ENCODE assay signal across 8 mouse cellular contexts in genomic region chr4:139129806-139130700, GRCm38 (mm10). TPM values are rescaled to one million over a fixed set of nuclear protein-coding genes. Genes with fewer than 3 reads are reported as not detected.
DNase-seq lines count a peak whose midpoint lies in the region; ATAC-seq lines count a peak whose summit lies in the region.

No protein-coding gene starts in this region.

- H3K4me1 ChIP-seq in neural tube, embryonic 11.5 days (ENCODE audit: control insufficient read depth, insufficient read depth, low read length) = peaks cover 3% of the 10 kb centered on the region
- peaks cover 17% of the 10 kb centered on the region for H3K4me1 ChIP-seq in hindbrain, embryonic 12.5 days
- H3K4me1 ChIP-seq in limb, embryonic 12.5 days (replicated peaks) = peaks cover 18% of the 10 kb centered on the region
- peaks cover 18% of the 10 kb centered on the region for H3K4me1 ChIP-seq in midbrain, embryonic 12.5 days

- 3% methylated on average over 57 of the region's 57 CpGs for WGBS in neural tube, embryonic 11.5 days
- 2% methylated on average over 57 of the region's 57 CpGs for WGBS in hindbrain, embryonic 12.5 days
- WGBS in limb, embryonic 12.5 days = 4% methylated on average over 56 of the region's 57 CpGs
- WGBS in midbrain, embryonic 12.5 days = 2% methylated on average over 57 of the region's 57 CpGs

- H3K4me3 ChIP-seq in neural tube, embryonic 11.5 days (ENCODE audit: low read depth, low read length) = peak overlapping the region; percentile 79
- peak overlapping the region; percentile 97 for H3K4me3 ChIP-seq in hindbrain, embryonic 12.5 days
- H3K4me3 ChIP-seq in limb, embryonic 12.5 days (replicated peaks) = peak overlapping the region; percentile 99
- peak overlapping the region; percentile 98 for H3K4me3 ChIP-seq in midbrain, embryonic 12.5 days

- H3K4me2 ChIP-seq in neural tube, embryonic 11.5 days (ENCODE audit: low read depth) = peak overlapping the region; percentile 91
- peak overlapping the region; percentile 95 for H3K4me2 ChIP-seq in hindbrain, embryonic 12.5 days (replicated peaks)
- peak overlapping the region; percentile 93 for H3K4me2 ChIP-seq in limb, embryonic 12.5 days
- peak overlapping the region; percentile 97 for H3K4me2 ChIP-seq in midbrain, embryonic 12.5 days (replicated peaks)

- peak overlapping the region; percentile 93 for H3K9ac ChIP-seq in neural tube, embryonic 11.5 days (ENCODE audit: low read length)
- peak overlapping the region; percentile 94 for H3K9ac ChIP-seq in hindbrain, embryonic 12.5 days
- peak overlapping the region; percentile 92 for H3K9ac ChIP-seq in limb, embryonic 12.5 days (replicated peaks)
- peak overlapping the region; percentile 96 for H3K9ac ChIP-seq in midbrain, embryonic 12.5 days (replicated peaks)

- no peak for ATAC-seq in neural tube, embryonic 11.5 days (ENCODE audit: insufficient read depth, low FRiP score, low TSS enrichment)
- ATAC-seq in activated CD4-positive, CD25-positive, alpha-beta regulatory T cell, adult 4 months = peak; percentile 5
- ATAC-seq in erythroid progenitor cell, adult 5-6 weeks (replicated peaks; ENCODE audit: low FRiP score, poor library complexity, severe bottlenecking) = peak; percentile 31
- ATAC-seq in hindbrain, embryonic 12.5 days (ENCODE audit: low FRiP score) = peak; percentile 20
- ATAC-seq in limb, embryonic 12.5 days (ENCODE audit: insufficient number of reproducible peaks, insufficient read depth, low FRiP score, low TSS enrichment, low read depth) = no peak
- ATAC-seq in midbrain, embryonic 12.5 days (ENCODE audit: low FRiP score, low read depth) = peak; percentile 13

- DNase-seq in neural tube, embryonic 11.5 days (ENCODE audit: low spot score) = peak; percentile 36
- no peak for DNase-seq in neural tube, embryonic 10.5 days (ENCODE audit: extremely low spot score, low spot score)
- DNase-seq in urinary bladder, postnatal 4 days (ENCODE audit: low spot score in 2 of 2) = peak; percentile 32 to 62

- no peaks in the 10 kb centered on the region for H3K27me3 ChIP-seq in neural tube, embryonic 11.5 days (ENCODE audit: control insufficient read depth, insufficient read depth, low read length)
- no peaks in the 10 kb centered on the region for H3K27me3 ChIP-seq in hindbrain, embryonic 12.5 days
- no peaks in the 10 kb centered on the region for H3K27me3 ChIP-seq in limb, embryonic 12.5 days
- H3K27me3 ChIP-seq in midbrain, embryonic 12.5 days = no peaks in the 10 kb centered on the region

- H3K9me3 ChIP-seq in neural tube, embryonic 11.5 days (ENCODE audit: control insufficient read depth, low read length) = no peaks in the 10 kb centered on the region
- no peaks in the 10 kb centered on the region for H3K9me3 ChIP-seq in hindbrain, embryonic 12.5 days (replicated peaks)
- peaks cover 7% of the 10 kb centered on the region; the same call in 1 of the 2 replicates for H3K9me3 ChIP-seq in limb, embryonic 12.5 days
- H3K9me3 ChIP-seq in midbrain, embryonic 12.5 days = no peaks in the 10 kb centered on the region

- H3K36me3 ChIP-seq in neural tube, embryonic 11.5 days (ENCODE audit: control insufficient read depth, insufficient read depth, low read length) = no peaks in the 10 kb centered on the region
- peaks cover 6% of the 10 kb centered on the region; the same call in 1 of the 2 replicates for H3K36me3 ChIP-seq in hindbrain, embryonic 12.5 days
- H3K36me3 ChIP-seq in limb, embryonic 12.5 days = peaks cover 11% of the 10 kb centered on the region
- peaks cover 6% of the 10 kb centered on the region; the same call in 1 of the 2 replicates for H3K36me3 ChIP-seq in midbrain, embryonic 12.5 days

- peak overlapping the region; percentile 47; the same call in 1 of the 2 replicates for H3K27ac ChIP-seq in neural tube, embryonic 11.5 days (ENCODE audit: low read depth, low read length)
- peak overlapping the region; percentile 91 for H3K27ac ChIP-seq in hindbrain, embryonic 12.5 days
- peak overlapping the region; percentile 88 for H3K27ac ChIP-seq in limb, embryonic 12.5 days
- peak overlapping the region; percentile 88 for H3K27ac ChIP-seq in midbrain, embryonic 12.5 days (replicated peaks)

RNA-seq across cellular contexts. Expression of gene Minos1, which starts 0.9 kb away (rescaled TPM):
- 397 and 410 TPM in 2 replicates for polyA plus RNA-seq in neural tube, embryonic 11.5 days (2014; fragmentation: Nextera tagmentation; extraction: Ambion mirVana)
- polyA plus RNA-seq in activated CD4-positive, CD25-positive, alpha-beta regulatory T cell, adult 4 months (2017; shearing (Covaris generic)) = 100 to 1,000 TPM; 358 to 400 TPM
- 134 and 193 TPM in 2 replicates for total RNA-seq in erythroid progenitor cell, adult 5-6 weeks (2015; ENCODE audit: low replicate concordance)
- 116 and 230 TPM in 2 replicates for total RNA-seq in erythroid progenitor cell, adult 5-6 weeks (2017; ENCODE audit: low replicate concordance)
- 376 and 407 TPM in 2 replicates for polyA plus RNA-seq in hindbrain, embryonic 12.5 days (2016; fragmentation: Nextera tagmentation; extraction: Ambion mirVana)
- 476 and 492 TPM in 2 replicates for polyA plus RNA-seq in limb, embryonic 12.5 days (2016; fragmentation: Nextera tagmentation; extraction: Ambion mirVana)
- 382 and 402 TPM in 2 replicates for polyA plus RNA-seq in midbrain, embryonic 12.5 days (2016; fragmentation: Nextera tagmentation; extraction: Ambion mirVana)

RNA-seq across cellular contexts. Expression of gene Nbl1, which starts 37.3 kb away (rescaled TPM):
- polyA plus RNA-seq in neural tube, embryonic 11.5 days (2014; fragmentation: Nextera tagmentation; extraction: Ambion mirVana) = 22.0 and 22.8 TPM in 2 replicates
- polyA plus RNA-seq in activated CD4-positive, CD25-positive, alpha-beta regulatory T cell, adult 4 months (2017; shearing (Covaris generic)) = under 1 TPM in 1 of 2 experiments, not detected in 1; 0.27 TPM
- not detected in 2 replicates for total RNA-seq in erythroid progenitor cell, adult 5-6 weeks (2015; ENCODE audit: low replicate concordance)
- not detected in 2 replicates for total RNA-seq in erythroid progenitor cell, adult 5-6 weeks (2017; ENCODE audit: low replicate concordance)
- 54.8 and 56.1 TPM in 2 replicates for polyA plus RNA-seq in hindbrain, embryonic 12.5 days (2016; fragmentation: Nextera tagmentation; extraction: Ambion mirVana)
- 141 and 152 TPM in 2 replicates for polyA plus RNA-seq in limb, embryonic 12.5 days (2016; fragmentation: Nextera tagmentation; extraction: Ambion mirVana)
- polyA plus RNA-seq in midbrain, embryonic 12.5 days (2016; fragmentation: Nextera tagmentation; extraction: Ambion mirVana) = 26.9 and 40.9 TPM in 2 replicates

RNA-seq across cellular contexts. Expression of gene Htr6, which starts 54.7 kb away (rescaled TPM):
- 0.11 TPM in 1 of 2 replicates, not detected in the other for polyA plus RNA-seq in neural tube, embryonic 11.5 days (2014; fragmentation: Nextera tagmentation; extraction: Ambion mirVana)
- polyA plus RNA-seq in activated CD4-positive, CD25-positive, alpha-beta regulatory T cell, adult 4 months (2017; shearing (Covaris generic)) = not detected
- not detected in 2 replicates for total RNA-seq in erythroid progenitor cell, adult 5-6 weeks (2015; ENCODE audit: low replicate concordance)
- not detected in 2 replicates for total RNA-seq in erythroid progenitor cell, adult 5-6 weeks (2017; ENCODE audit: low replicate concordance)
- polyA plus RNA-seq in hindbrain, embryonic 12.5 days (2016; fragmentation: Nextera tagmentation; extraction: Ambion mirVana) = 0.20 TPM in 1 of 2 replicates, not detected in the other
- polyA plus RNA-seq in limb, embryonic 12.5 days (2016; fragmentation: Nextera tagmentation; extraction: Ambion mirVana) = 0.50 and 0.60 TPM in 2 replicates
- not detected in 2 replicates for polyA plus RNA-seq in midbrain, embryonic 12.5 days (2016; fragmentation: Nextera tagmentation; extraction: Ambion mirVana)

Comparison
In these comparisons a context has a peak if more than half of its experiments do, and no peak if none do; other contexts are left out.
1. ATAC-seq: peak in activated CD4-positive, CD25-positive, alpha-beta regulatory T cell, adult 4 months (single experiment), erythroid progenitor cell, adult 5-6 weeks (single experiment), hindbrain, embryonic 12.5 days (single experiment) and midbrain, embryonic 12.5 days (single experiment); none in neural tube, embryonic 11.5 days (single experiment) and limb, embryonic 12.5 days (single experiment).
2. RNA of gene Nbl1, which starts 37.3 kb away (polyA plus RNA-seq): 141 to 152 TPM in limb, embryonic 12.5 days, 54.8 to 56.1 TPM in hindbrain, embryonic 12.5 days, 26.9 to 40.9 TPM in midbrain, embryonic 12.5 days and 22.0 to 22.8 TPM in neural tube, embryonic 11.5 days; 0.27 TPM in activated CD4-positive, CD25-positive, alpha-beta regulatory T cell, adult 4 months; every median in the first group is over 10 times any median in the second.
3. Peak in every context shown above with its lines, with median percentiles within 50 percentile points of each other: H3K27ac ChIP-seq, H3K4me2 ChIP-seq, H3K4me3 ChIP-seq and H3K9ac ChIP-seq.